Mouse (Mus musculus) left cerebral cortex, postnatal 10 days (tissue): ENCODE data around the gene Gm13871. TPM values are rescaled to one million over a fixed set of nuclear protein-coding genes. Genes with fewer than 3 reads are reported as not detected.
"Not testable (repeated sequence)": the region's sequence is repeated elsewhere in the genome, so short reads cannot be mapped to it uniquely, and the experiment has no call there.

Source experiments
- DNase-seq, 2 experiments: peaks; one replicate each; pipeline ENCODE4 v3.0.0; 2021 to 2022; ENCODE audit warnings: low spot score in 2 of 2, mixed read lengths in 1 of 2; ENCODE audit errors: extremely low spot score in 1 of 2
- intact Hi-C: fragments of 180-260 bp; cut with DNase I; formaldehyde crosslinking; loops from one replicate; pipeline ENCODE4 v1.15.1; 2025
- total RNA-seq, 2 experiments: library from RNA; stranded (reverse); gene quantifications; 2 replicates each; pipeline ENCODE4 v1.2.3; 2021

The Gm13871 gene
- not detected for total RNA-seq

GRCm38 (mm10) chr4:73905853-73906252 is at the start of gene Gm13871:
Gene Gm13871, minus strand, starts transcription at chr4:73905953.
- DNase-seq, intact Hi-C loops: not testable (repeated sequence)

- no peak for DNase-seq
- intact Hi-C loops: no loop called here
These were observed 44.7 kb upstream of the Gm13871 start, which contains the start of gene 2310002L09Rik for GRCm38 (mm10) chr4:73950375-73950896. Gene 2310002L09Rik, minus strand, starts transcription at chr4:73950846.

GRCm38 (mm10) chr4:73920660-73921059 is 14.9 kb upstream of the Gm13871 start, which contains the start of gene Gm11756:
Gene Gm11756, minus strand, starts transcription at chr4:73920760.
- intact Hi-C loops, DNase-seq: not testable (repeated sequence)

GRCm38 (mm10) chr4:73891012-73891411 is 14.7 kb downstream of the Gm13871 start, which contains the start of gene Gm11757:
Gene Gm11757, minus strand, starts transcription at chr4:73891112.
- intact Hi-C loops, DNase-seq: not testable (repeated sequence)

GRCm38 (mm10) chr4:73876166-73876565 is 29.6 kb downstream of the Gm13871 start, which contains the start of gene Gm11758:
Gene Gm11758, minus strand, starts transcription at chr4:73876266.
- not testable (repeated sequence) for DNase-seq

More at GRCm38 (mm10) chr4:73876166-73876565, 29.6 kb downstream of the Gm13871 start, which contains the start of gene Gm11758:
- intact Hi-C loops: not testable (repeated sequence)

Other genes starting within 250 kb of the Gm13871 start
- not detected for gene Gm11239, start 237.6 kb downstream of the Gm13871 start, total RNA-seq
- gene Gm428, start 222.4 kb downstream of the Gm13871 start, total RNA-seq: not detected
- gene Rasef, start 115.0 kb downstream of the Gm13871 start, total RNA-seq: under 1 TPM; 0.21 to 0.61 TPM
- gene Gm11758, start 29.7 kb downstream of the Gm13871 start, total RNA-seq: not detected
- not detected for gene Gm11757, start 14.8 kb downstream of the Gm13871 start, total RNA-seq
- not detected for gene Gm11756, start 14.8 kb upstream of the Gm13871 start, total RNA-seq
- gene 2310002L09Rik, start 44.9 kb upstream of the Gm13871 start, total RNA-seq: not detected
- 10 to 100 TPM; 25.4 to 25.6 TPM for gene Frmd3, start 107.5 kb upstream of the Gm13871 start, total RNA-seq